Mouse (Mus musculus) heart, postnatal 10 days (tissue): ENCODE results near the gene Fam198b. TPM values are rescaled to one million over a fixed set of nuclear protein-coding genes. Genes with fewer than 3 reads are reported as not detected.

Source experiments
- DNase-seq, 2 experiments: peaks; one replicate each; pipeline ENCODE4 v3.0.0; 2021
- intact Hi-C: fragments of 180-260 bp; cut with DNase I; formaldehyde crosslinking; loops from one replicate; pipeline ENCODE4 v1.15.1; 2025
- total RNA-seq, 2 experiments: library from RNA; stranded (reverse); gene quantifications; 2 replicates each; pipeline ENCODE4 v1.2.3; 2021

Fam198b gene
- total RNA-seq, 2 experiments from 2014 or later: 73.6 to 85.2 TPM

DNA sequence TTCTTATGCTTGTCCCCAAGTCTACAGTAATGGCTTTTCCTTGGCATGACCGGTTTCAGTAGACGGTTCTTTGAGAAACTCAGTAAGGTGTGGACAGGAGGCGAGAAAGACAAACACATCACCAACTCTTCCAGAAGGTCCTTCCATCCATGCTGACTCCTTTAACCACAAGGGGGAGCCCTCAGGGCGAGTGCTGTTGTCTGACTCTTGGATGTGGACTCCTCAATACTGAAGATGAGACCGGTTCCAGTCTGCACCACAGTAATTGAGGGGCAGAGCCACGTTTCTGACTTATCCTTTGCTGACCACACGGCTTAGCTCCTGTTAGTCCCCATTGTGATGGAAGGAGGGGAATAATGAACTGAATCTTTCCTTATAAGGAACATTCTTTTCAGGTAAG, 1.2 kb upstream of the Fam198b start:
- intact Hi-C loops: loop anchor here (1.0 kb wide), 2 partner anchors 29 to 175 kb away; no protein-coding TSS in a partner anchor

DNA sequence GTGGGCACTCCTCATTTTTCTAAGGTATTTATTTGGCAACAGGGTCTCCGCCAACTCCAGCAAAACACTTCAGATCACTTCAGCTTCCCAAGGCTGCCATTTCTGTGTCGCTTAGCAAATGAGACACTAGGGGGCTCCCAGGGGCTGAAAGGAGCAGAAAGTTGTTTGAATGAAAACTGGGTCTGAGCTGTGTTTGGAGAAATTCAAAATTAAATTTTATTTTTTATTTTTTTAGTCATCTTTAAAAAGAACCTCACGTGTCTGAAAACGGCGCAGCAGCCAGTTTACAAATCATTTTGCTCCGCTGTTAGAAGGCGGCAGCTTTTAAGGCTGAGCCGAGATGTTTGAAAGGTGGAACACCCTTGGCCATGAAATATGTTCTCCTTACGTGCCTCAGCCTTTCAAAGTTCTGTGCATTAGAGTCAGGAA, 442 bp downstream of the Fam198b start:
- DNase-seq: peak; percentile 86 to 89
- intact Hi-C loops: loop anchor here (2.0 to 5.0 kb wide), 2 partner anchors 64 to 123 kb away; no protein-coding TSS in a partner anchor

More for the DNA sequence above, 1.2 kb upstream of the Fam198b start:
- peak; percentile 80 to 90 for DNase-seq

DNA sequence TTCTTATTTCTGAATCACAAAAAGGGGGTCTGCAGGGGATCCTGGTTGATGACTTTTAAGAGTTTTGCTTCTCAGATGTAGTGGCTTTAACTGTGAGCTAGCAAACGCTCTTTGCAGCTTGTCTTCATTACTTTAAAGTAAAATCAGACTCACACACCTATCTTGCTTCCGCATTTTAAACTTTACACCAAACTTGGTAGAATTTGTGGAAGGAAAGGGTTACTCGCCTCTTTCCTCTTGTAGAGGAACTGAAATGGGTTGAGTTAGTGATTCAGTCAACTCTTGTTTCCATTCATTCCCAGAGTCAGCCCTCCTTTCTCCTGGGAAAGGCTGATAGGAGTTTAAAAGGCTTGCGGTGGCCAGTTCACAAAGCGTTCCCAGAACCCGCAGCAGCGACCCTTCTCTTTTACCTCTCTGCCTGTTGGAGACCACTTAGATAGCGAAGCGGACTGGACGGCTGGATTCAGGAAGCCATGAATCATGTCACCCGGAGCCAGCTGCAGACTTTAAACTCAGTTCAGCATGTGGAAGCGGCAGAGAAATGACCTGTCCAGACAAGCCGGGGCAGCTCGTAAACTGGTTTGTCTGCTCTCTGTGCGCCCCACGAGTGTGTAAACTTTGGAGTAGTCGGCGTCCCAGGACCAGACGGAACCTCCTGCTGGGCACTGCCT, 1.5 kb downstream of the Fam198b start:
- peak; percentile 64 to 67 for DNase-seq
- intact Hi-C loops: loop anchor here (2.0 to 5.0 kb wide), 3 partner anchors 63 to 121 kb away; no protein-coding TSS in a partner anchor

DNA sequence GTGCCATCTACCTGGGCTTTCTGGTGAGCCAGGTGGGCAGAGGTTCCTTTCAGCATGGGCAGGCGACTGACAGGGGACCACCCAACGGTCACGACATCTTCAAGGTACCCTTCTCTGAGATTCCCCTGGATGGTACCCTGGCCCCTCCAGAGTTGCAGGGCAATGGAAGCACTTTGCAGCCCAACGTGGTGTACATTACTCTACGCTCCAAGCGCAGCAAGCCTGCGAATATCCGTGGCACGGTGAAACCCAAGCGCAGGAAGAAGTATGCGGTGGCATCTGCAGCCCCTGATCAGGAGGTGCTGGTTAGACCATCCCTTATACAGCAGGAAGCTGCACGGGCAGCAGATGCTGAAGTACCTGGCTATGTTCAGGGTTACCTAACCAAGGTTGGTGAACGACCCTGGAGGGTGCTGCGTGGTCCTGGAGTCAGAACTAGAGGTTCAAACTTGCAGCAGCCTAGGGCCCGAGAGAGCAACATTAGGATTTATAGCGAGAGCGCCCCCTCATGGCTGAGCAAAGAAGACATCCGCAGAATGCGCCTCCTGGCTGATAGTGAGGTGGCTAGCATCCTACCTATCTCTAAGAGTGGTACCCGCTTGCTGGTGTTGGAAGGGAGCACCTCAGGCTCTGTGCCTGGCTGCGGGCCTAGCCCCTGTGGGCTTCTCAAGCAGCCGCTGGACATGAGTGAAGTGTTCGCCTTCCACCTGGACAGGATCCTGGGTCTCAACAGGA, 2.2 kb downstream of the Fam198b start:
- DNase-seq: peak; percentile 75 to 78
- intact Hi-C loops: loop anchor here (2.0 to 5.0 kb wide), 2 partner anchors 90 to 121 kb away; no protein-coding TSS in a partner anchor

DNA sequence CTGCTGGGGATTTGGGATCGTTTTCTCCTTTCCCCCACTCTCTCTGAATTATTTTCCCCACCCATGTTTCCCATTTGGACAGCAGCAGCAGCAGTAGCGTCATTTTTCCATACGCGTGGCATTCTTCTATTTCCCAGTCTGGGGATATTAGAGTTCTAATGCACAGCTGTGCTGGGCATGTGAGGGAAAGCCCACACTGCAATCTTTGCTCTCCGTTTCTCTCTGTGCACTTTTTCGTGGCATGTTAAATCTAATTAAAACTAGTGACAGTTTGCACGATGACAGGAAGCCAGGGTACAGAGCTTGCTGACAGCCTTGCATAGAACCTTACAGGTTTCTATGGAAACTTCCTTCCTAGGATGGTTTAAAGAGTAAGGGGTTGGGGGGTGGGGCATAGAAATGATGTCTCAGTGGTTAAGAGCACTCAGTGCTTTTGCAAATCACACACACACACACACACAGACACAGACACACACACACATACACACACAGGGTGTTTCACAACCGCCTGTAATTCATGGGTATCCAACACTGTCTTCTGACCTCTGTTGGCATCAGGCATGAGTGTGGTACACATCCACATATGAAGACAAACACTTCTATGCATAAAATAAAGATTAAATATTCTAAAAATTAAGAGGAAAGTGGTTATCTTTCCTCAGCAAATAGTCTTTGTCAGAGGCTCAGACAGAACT, 3.0 kb downstream of the Fam198b start:
- peak in 1 of 2 experiments; percentile 12 for DNase-seq
- intact Hi-C loops: loop anchor here (2.0 to 5.0 kb wide), 2 partner anchors 89 to 120 kb away; no protein-coding TSS in a partner anchor

DNA sequence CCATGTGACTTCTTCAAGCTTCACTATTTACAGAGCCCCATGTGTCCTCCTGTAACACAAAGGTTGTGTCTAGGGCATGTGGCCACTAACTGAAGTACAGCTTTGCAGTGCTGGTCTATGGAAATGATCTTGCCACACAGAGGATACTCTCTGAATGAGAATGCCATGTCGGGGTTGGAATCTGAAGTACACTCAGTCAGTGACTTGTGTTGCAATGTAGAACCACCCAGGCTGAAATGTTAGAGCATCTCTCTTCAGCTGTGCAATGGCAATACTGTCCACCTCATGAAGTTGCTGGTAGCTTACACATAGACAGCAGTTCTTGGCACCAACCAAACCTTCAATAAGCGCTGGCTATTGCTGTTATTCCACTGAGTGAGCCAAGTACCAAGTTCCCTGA, 3.6 kb downstream of the Fam198b start:
- DNase-seq: peak in 1 of 2 experiments; percentile 9
- intact Hi-C loops: loop anchor here (2.0 to 5.0 kb wide), 2 partner anchors 89 to 119 kb away; no protein-coding TSS in a partner anchor

DNA sequence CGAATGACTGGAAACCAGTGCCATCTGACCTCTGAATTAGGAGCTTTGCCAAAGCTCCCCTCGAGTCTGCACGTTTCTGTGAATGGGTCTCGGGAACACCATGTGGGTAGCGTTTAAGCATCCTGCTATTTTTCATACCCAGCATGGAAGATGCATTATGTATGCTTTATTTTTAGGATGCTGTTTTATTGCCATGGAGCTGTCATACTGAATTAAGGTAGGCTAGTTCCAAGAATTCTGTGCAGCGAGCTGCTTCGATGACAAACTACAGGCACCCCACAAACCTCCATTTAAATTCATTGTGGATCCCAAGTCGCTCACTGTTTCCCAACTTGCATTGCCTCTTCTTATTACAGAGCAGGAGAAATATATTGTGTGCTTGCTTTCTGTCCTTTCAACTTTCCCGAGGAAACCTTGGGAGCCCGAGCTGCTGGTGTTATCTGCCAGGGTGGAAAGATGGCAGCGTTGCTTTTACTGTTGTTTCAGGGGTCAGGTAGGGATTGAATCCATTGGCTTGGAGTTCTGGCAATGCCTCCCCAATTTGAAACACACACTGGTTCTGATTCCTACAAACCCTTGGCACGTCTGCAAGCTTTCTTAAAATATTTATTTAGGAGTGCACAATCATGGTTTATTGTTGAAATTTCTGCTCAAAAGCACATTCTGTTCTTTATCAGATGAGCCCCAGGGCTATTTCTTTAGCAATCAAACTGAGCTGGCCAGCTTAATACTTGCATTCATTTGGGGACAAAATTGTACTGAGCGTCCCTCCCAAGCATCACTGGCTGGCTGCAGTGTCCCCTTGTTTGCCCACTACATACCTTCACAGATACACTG, 13.4 kb downstream of the Fam198b start:
- DNase-seq: no peak
- intact Hi-C loops: no loop called here

DNA sequence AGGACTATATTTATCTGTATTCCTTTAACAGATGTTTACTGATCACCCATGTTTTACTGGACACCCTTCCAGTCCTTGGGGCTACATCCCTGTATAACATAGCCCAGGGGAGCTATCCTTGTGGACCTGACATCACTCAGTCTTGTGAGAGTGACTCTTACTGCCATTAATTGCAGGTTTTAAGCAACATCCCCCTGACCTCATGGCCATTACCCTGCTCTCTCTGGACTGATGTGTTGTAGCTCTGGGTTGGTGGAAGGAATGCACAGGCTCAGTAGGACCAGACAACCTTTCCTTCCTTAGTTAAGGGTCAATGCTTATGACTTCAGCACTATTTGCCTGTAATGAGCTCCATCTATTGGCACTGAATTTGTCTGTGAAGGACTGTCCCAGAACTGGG, 14.2 kb downstream of the Fam198b start:
- intact Hi-C loops: no loop called here
- no peak for DNase-seq

DNA sequence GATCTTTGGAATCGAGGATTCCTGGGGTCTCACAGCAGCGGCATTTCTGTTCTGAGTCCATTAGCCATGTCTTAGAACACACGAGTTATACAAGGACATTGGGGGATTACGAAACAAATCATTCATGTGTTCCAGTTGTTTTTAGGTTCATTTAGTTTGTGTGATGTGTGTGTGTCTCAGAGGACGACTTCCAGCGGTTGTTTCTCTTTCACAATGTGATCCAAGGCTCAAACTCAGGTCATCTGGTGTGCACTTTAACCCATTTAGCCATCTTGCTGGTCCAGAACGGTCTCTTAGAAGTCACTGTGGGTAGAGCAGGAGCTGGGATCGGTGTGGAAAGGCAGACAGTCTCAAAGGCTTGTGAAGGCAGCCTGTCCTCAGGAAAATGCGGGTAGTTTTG, 15.6 kb downstream of the Fam198b start:
- intact Hi-C loops: no loop called here
- DNase-seq: no peak

DNA sequence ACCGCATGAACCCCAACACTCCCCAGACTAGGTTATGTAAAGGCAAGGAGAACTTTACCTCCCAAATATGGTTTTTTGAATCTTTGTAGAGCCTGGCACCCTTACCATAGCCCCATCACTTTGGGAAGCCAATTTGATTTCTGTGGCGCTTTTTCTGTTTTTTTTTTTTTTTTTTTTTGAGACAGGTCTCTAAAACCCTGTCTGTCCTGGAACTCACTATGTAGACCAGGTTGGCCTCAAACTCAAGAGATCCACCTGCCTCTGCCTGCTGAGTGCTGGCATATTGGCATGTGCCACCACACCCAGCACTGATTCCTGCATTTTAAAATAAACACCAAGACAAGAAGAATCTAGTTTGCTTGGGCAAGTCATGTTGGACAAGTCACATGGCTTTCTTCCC, 16.2 kb downstream of the Fam198b start:
- intact Hi-C loops: no loop called here
- no peak for DNase-seq

DNA sequence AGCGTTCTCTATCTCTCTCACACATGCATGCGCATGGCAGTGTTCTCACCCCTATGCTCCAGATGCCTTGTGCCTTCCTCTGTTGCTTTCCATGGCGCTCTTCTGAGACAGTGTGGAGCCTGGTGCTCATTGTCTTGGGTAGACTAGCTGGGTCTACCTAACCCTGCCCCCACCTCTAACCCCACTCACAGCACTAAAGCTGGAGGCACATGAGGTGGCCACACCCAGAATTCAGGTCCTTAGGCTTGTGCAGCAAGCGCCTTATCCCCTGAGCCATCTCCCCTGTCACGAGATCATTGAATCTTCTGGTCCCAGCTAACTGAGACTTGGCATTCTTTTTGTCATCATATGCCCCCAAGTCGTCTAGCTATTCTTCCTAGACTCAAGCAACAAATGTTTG, 17.0 kb downstream of the Fam198b start:
- DNase-seq: no peak
- intact Hi-C loops: no loop called here

DNA sequence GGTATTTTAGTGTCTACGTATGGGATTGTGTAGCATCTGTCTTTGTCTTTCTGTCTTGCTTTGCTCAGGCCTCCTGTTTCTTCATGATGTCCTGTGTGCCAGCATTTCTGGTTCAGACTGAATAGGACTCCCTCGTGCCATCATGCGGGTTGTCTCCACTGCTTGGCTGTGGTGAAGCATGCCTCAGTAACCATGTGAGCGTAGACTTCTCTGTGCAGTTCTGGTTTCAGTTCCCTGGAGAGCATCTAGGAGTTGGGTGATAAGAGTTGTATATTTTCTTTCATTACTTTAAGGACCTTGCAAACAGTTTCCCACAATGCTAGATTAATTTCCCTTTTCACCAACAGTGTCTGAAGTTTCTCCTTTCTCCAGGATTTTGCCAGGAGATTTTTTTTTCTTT, 17.4 kb downstream of the Fam198b start:
- no peak for DNase-seq
- intact Hi-C loops: no loop called here

DNA sequence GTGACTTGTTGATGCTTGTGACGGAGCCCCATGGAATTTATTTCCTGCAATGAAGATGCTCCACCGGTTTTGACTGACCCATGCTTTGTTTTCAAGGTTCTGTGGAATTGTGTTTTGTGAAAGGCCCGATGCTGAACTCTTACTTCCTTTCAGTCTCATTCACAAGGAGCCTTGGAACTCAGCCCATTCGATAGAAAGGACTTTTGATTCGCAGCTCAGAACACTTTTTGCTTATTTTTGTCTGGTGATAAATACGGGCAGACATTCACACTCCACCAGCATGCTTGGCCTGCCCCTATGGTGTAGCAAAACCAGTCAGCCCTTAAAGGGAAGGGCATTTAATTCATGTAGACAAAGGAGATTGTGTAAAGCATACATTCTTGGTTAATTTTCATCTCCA, 19.5 kb downstream of the Fam198b start:
- peak; percentile 53 to 57 for DNase-seq
- intact Hi-C loops: no loop called here

DNA sequence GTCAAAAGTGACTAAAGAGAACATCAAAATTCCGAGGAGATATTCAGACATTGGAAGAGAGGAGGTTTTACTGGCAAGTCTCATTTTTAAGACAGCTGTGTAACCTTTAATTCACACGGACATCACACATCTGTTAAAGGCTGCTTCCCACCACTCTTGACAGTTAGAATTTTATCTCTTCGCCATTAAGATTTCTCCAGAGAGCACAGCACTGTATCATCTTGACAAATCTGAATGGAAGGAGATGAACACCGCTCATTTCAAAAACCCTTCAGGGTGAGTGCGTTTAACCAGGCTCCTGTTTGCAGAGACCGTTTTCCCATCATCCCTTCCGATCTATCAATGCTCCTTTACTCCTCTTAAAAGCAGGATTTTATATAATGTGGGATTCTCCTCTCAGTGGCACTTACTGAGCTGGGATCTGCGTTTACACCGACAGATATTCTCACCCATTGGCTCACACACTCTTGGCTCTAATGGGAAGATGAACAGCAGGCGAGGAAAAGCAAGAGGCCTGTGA, 20.0 kb downstream of the Fam198b start:
- intact Hi-C loops: no loop called here
- no peak for DNase-seq

DNA sequence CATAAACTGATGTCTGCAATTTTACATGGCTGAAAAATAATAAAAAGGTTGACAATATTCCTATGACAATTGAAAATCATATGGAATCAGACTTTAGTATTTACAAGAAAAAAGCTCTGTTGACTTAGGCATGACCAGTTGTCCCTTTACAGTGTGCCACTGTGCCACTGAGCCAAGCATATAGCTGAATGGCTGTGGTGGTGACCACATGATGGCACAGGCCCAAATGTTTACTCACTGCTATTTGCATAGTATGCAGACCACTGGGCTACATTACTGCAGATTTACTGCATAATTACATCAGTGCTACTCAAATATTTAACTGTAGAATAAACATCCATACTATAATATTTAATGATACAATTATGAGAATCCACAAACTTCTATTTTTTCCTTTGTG, 21.1 kb downstream of the Fam198b start:
- DNase-seq: no peak
- intact Hi-C loops: no loop called here

DNA sequence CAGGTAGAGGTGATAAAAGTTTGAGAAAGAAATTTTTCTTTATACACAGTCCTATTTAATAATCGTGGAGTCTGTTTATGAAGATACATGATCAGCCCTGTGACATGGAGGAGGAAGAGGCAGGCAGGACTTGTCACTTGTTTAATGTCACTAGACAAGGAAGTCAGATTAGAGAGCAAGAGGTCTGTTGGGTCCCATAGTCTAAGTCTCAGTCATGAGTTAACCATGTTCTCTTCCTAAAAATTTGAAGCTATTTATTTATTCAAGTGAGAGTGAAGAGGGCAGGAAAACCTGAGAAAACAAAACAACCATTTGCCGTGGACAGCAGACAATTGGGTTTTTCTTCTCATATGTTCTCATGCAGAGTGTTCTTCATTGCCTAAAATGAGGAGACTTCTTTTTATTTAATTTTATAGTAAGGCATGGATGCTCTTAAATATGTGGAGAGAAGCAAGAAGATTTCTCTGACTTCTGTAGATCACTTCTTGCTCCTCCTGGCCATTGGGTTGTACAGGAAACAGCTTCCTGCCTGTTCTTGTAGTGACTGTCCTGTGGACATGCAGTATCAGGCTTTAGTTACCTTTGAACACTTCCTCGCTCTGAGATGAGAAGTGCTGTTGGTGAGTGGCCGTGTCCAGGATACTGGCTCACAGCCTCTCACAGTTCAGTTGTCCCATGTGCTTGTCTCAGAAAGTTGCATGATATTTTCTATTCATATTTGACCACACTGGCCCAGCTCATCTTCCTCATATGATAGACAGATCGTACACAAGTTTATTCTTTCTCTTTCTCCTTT, 22.1 kb downstream of the Fam198b start:
- DNase-seq: no peak
- intact Hi-C loops: no loop called here

DNA sequence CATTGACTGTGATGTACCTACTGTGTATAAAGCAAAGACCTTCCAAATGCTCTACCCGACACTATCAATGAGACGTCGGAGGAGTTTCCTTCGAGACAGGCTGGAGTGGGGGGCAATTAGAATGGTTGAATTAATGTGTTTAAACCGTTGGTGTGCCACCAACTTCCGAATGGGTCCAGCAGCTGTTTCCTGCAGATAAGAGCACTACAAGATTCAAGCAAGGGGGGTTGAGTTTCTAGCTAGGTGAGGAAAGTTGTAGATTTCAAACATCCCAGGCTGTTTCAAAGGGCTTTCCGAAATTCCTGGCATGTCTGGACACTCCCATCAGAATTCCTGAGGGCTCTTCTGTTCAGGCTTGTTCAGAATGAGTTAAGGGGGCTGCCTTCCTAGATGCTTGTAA, 22.9 kb downstream of the Fam198b start:
- DNase-seq: peak in 1 of 2 experiments; percentile 41
- intact Hi-C loops: no loop called here

DNA sequence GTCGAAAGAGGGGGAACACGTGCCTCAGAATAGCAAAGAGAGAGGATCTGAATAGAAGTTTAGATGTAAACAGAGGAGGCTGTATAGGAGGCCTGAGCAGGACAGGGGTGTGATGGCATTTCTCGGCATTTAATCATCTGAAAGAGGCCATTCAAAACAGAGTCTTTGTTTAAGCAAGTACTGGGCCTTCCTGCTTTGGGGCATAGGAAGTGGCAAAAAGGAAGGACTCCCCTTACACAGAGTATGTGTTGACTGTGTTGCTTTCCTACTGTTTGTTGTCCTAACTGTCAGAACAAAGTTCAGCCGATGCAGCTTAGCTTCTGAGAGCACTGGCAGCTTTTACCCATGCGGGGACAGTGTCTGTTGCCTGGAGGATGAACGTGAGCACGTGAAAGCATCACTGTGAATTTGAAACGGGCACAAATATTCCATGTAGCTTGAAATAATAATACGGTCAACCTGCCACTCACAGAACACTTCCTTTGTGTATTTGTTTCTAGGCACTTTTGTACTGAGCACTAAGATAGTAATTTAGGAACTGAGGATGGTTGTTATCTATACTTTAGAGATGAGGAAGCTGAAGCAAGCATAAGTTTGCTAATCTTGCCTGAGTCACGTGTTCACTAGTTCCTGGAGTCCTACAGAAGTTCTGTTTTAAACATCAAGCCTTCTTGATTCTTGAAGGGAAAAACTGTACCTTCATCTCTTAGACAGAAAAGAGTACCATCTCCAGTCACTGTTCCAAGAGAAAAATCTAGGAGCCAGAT, 26.2 kb downstream of the Fam198b start:
- no peak for DNase-seq
- intact Hi-C loops: no loop called here

DNA sequence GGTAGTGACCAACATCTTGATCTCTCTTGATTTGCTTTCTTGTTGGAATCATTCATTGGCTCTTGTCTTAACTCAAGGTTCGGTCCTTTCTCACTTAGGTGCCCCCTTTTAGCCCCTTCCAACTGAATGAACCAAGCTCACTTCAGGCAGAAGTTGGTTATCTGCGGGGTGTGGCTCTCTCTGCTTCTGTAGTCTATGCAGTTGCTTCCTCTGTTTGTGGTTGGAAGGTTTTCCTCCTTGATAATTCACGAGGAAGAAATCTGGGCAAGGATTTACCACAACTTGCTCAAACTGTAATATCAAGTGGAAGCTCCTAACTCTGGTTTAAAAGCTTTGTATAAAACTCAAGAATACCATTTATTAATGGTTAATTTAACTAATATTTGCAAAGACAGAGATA, 26.8 kb downstream of the Fam198b start:
- intact Hi-C loops: no loop called here
- DNase-seq: no peak
